Mouse (Mus musculus): ENCODE data around the gene Plac8.

DNA sequence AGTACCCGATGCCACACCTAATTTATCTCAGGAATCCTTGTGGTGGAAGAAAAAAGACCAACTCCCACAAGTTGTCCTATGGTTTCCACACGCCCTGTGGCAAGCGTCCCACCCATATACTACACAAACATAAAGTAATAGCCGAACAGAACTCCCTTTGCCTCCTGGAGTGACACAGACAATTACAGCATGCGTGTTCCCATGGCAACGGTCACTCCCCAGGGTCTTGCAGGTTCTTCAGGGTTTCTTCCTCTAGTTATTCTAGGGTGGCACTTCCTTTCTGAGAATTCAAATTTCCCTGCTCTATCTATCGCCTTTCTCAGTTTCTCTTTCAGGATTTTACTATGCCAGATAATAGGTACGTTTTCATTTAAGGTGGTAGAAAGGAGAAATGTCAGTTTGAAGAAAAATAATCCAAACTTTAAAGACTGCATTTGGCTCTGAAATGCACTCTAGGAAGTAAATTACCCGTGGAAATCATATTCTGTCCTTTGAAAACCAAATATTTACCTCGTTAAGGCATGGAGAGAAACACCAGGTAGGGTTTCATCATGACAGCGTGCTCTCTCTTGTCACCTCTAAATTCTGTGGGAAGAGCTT is 25.9 kb upstream of the Plac8 start:
- TF ChIP-seq CTCF (IDR thresholded peaks at IDR 0.05; ENCODE audit: extremely low read depth, insufficient read length, insufficient replicate concordance, low read depth, low read length) (no peak), POLR2A (IDR thresholded peaks at IDR 0.05; ENCODE audit: low read depth, low read length) (no peak)
